In the genomic region with DNA sequence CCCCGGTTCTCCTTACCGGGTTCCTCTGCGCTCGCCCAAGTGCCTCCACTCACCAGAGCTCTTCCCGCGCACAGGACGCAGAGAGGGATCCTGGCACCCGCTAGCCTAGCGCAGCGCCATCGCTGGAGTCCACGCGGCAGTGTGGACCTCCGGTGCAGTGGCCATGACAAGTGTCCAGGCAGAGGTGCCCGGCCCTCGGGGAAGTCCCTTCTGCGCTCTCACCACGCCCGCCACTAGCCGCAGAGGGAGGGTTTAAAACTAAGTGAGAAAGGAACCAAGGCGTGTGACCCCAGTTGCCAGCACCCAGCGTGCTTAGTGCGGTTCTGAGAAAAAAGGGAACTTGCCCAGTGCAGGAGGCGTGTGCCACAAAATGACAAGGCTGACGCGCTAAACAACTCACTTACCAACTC, we compare ENCODE assay signal across 7 mouse cellular contexts. TPM values are rescaled to one million over a fixed set of nuclear protein-coding genes. Genes with fewer than 3 reads are reported as not detected.
DNase-seq lines count a peak whose midpoint lies in the region; ATAC-seq and TF ChIP-seq lines count a peak whose summit lies in the region.

A gene (minus strand): TSS at position 207 of the 410 bp plus-strand sequence.

- H3K9me3 ChIP-seq in ES-Bruce4 (replicated peaks; ENCODE audit: control insufficient read depth, insufficient read depth, low read length, poor library complexity, severe bottlenecking), result no peaks in the 10 kb centered on the region
- no peaks in the 10 kb centered on the region for H3K9me3 ChIP-seq in embryonic facial prominence, embryonic 15.5 days (replicated peaks)
- H3K9me3 ChIP-seq in liver, postnatal 0 days (ENCODE audit: low read length), result no peaks in the 10 kb centered on the region

- H3K36me3 ChIP-seq in ES-Bruce4 (ENCODE audit: control insufficient read depth, insufficient read depth, low read length, poor library complexity, severe bottlenecking), result no peaks in the 10 kb centered on the region
- H3K36me3 ChIP-seq in embryonic facial prominence, embryonic 15.5 days, result no peaks in the 10 kb centered on the region
- H3K36me3 ChIP-seq in liver, postnatal 0 days (replicated peaks; ENCODE audit: insufficient read depth, low read length), result no peaks in the 10 kb centered on the region

- H3K4me3 ChIP-seq in ES-Bruce4 (ENCODE audit: low read depth, low read length), result peak within 1 kb of the TSS; percentile 21
- H3K4me3 ChIP-seq in embryonic facial prominence, embryonic 15.5 days (replicated peaks), result peak within 1 kb of the TSS; percentile 28
- peak within 1 kb of the TSS; percentile 38 for H3K4me3 ChIP-seq in liver, postnatal 0 days (ENCODE audit: low read depth, low read length)

- no peak for TF ChIP-seq CTCF in ES-Bruce4 (IDR thresholded peaks at IDR 0.05; ENCODE audit: low read depth, low read length)
- no peak for TF ChIP-seq CTCF in liver, postnatal 0 days (IDR thresholded peaks at IDR 0.05; ENCODE audit: low read depth)

- no peak within 1 kb of the TSS for H3K27ac ChIP-seq in ES-Bruce4 (ENCODE audit: insufficient read depth, low read length)
- H3K27ac ChIP-seq in embryonic facial prominence, embryonic 15.5 days (replicated peaks), result no peak within 1 kb of the TSS
- H3K27ac ChIP-seq in liver, postnatal 0 days (ENCODE audit: low read depth), result no peak within 1 kb of the TSS

- 3% methylated on average over 26 of the region's 26 CpGs for WGBS in embryonic facial prominence, embryonic 15.5 days
- 2% methylated on average over 26 of the region's 26 CpGs for WGBS in liver, postnatal 0 days (ENCODE audit: insufficient replicate concordance)

- no peaks in the 10 kb centered on the region for H3K27me3 ChIP-seq in ES-Bruce4 (ENCODE audit: control insufficient read depth, insufficient read depth, low read length, poor library complexity, severe bottlenecking)
- H3K27me3 ChIP-seq in embryonic facial prominence, embryonic 15.5 days, result peaks cover 9% of the 10 kb centered on the region; the same call in 1 of the 2 replicates
- H3K27me3 ChIP-seq in liver, postnatal 0 days (ENCODE audit: insufficient read depth, low read length), result no peaks in the 10 kb centered on the region

- TF ChIP-seq POLR2A in ES-Bruce4 (IDR thresholded peaks at IDR 0.05; ENCODE audit: insufficient read depth, low read length), result no peak

- H3K9ac ChIP-seq in ES-Bruce4 (ENCODE audit: low read depth, poor library complexity, severe bottlenecking), result no peak within 1 kb of the TSS
- H3K9ac ChIP-seq in embryonic facial prominence, embryonic 15.5 days, result no peak within 1 kb of the TSS
- no peak within 1 kb of the TSS for H3K9ac ChIP-seq in liver, postnatal 0 days (replicated peaks)

- ATAC-seq in embryonic facial prominence, embryonic 15.5 days (ENCODE audit: insufficient number of reproducible peaks, low FRiP score, low TSS enrichment, low read depth), result no peak
- peak; percentile 56 for ATAC-seq in liver, postnatal 0 days

- peak within 1 kb of the TSS; percentile 48 for H3K4me2 ChIP-seq in embryonic facial prominence, embryonic 15.5 days (replicated peaks)
- H3K4me2 ChIP-seq in liver, postnatal 0 days (ENCODE audit: low read depth, low read length), result peak within 1 kb of the TSS; percentile 65

- no peak for TF ChIP-seq EP300 in ES-Bruce4 (IDR thresholded peaks at IDR 0.05; ENCODE audit: insufficient read depth, low read depth, low read length)
- no peak for TF ChIP-seq EP300 in liver, postnatal 0 days (IDR thresholded peaks at IDR 0.05; ENCODE audit: low read depth)

- H3K4me1 ChIP-seq in ES-Bruce4 (ENCODE audit: control insufficient read depth, insufficient read depth, low read length), result no peaks in the 10 kb centered on the region
- peaks cover 7% of the 10 kb centered on the region for H3K4me1 ChIP-seq in embryonic facial prominence, embryonic 15.5 days
- peaks cover 5% of the 10 kb centered on the region; the same call in 1 of the 2 replicates for H3K4me1 ChIP-seq in liver, postnatal 0 days (ENCODE audit: insufficient read depth)

- DNase-seq in CD4-positive helper T cell, adult 2 months (ENCODE audit: low read depth, low spot score), result peak; percentile 49
- DNase-seq in heart, postnatal 4 days, result peak; percentile 8
- DNase-seq in liver, postnatal 0 days, result peak; percentile 32
- peak; percentile 80 to 91 for DNase-seq in natural killer cell, adult 2 months (ENCODE audit: low spot score in 2 of 2)
- DNase-seq in adipocyte (ENCODE audit: low spot score), result no peak

RNA-seq across cellular contexts. Expression of the gene that starts here (rescaled TPM):
- polyA plus RNA-seq in ES-Bruce4 (2011; ENCODE audit: insufficient read depth, insufficient read length, low read depth, missing spikeins), result not detected in 2 replicates
- 0.19 TPM in 1 of 2 replicates, not detected in the other for polyA plus RNA-seq in embryonic facial prominence, embryonic 15.5 days (2015; fragmentation: Nextera tagmentation; extraction: Ambion mirVana)
- under 1 TPM in 1 of 2 experiments, not detected in 1; 0.18 TPM for total RNA-seq in heart, postnatal 4 days (2021)
- 0.05 and 0.06 TPM in 2 replicates for polyA plus RNA-seq in liver, postnatal 0 days (2015; fragmentation: Nextera tagmentation; extraction: Ambion mirVana)

Comparison
In these comparisons a context has a peak if more than half of its experiments do, and no peak if none do; other contexts are left out.
1. Peak in DNase-seq in heart, postnatal 4 days; RNA of the gene not detected or under 1 TPM.
2. Peak in DNase-seq, ATAC-seq, H3K4me3 ChIP-seq and H3K4me2 ChIP-seq in liver, postnatal 0 days; RNA of the gene not detected or under 1 TPM.